Mouse (Mus musculus): Measurements from ENCODE around the gene Trpm6. TPM values are rescaled to one million over a fixed set of nuclear protein-coding genes. Genes with fewer than 3 reads are reported as not detected.
A peak's percentile ranks its signal among the peaks of the same experiment; 100 is the strongest.

Trpm6 gene
- total and polyA plus RNA-seq, 3 experiments: 0.05 to 0.16 (median 0.14) TPM

- no peaks in the 10 kb centered on the region for H3K36me3 ChIP-seq (ENCODE audit: control insufficient read depth, insufficient read depth, low read length)
- H3K4me3 ChIP-seq: no peak overlapping the region
- H3K79me2 ChIP-seq (replicated peaks; ENCODE audit: control insufficient read depth, insufficient read depth, low read length): no peaks in the 10 kb centered on the region
- no peaks in the 10 kb centered on the region for H3K27me3 ChIP-seq (ENCODE audit: control insufficient read depth, insufficient read depth, low read length)
- no peak for DNase-seq
- intact Hi-C loops (cut with DNase I): no loop called here
- no peaks in the 10 kb centered on the region for H3K4me1 ChIP-seq (ENCODE audit: control insufficient read depth, insufficient read depth, low read length)
- H3K27ac ChIP-seq: no peak overlapping the region
- no peak overlapping the region for H3K9ac ChIP-seq (ENCODE audit: low read depth, low read length)
- TF ChIP-seq CTCF (IDR thresholded peaks at IDR 0.05): no peak
- WGBS: 48% methylated on average over 11 of the region's 11 CpGs
Measured at GRCm38 (mm10) chr19:18887646-18888407, 138.0 kb downstream of the Trpm6 start.

GRCm38 (mm10) chr19:18888491-18889116 is 138.8 kb downstream of the Trpm6 start:
- H3K4me1 ChIP-seq (ENCODE audit: control insufficient read depth, insufficient read depth, low read length): no peaks in the 10 kb centered on the region
- no peak for DNase-seq
- H3K9ac ChIP-seq (ENCODE audit: low read depth, low read length): no peak overlapping the region
- no peaks in the 10 kb centered on the region for H3K27me3 ChIP-seq (ENCODE audit: control insufficient read depth, insufficient read depth, low read length)
- TF ChIP-seq POLR2A (IDR thresholded peaks at IDR 0.05; ENCODE audit: insufficient read depth, low read depth, low read length) (no peak), CTCF (IDR thresholded peaks at IDR 0.05) (no peak), EP300 (IDR thresholded peaks at IDR 0.05; ENCODE audit: insufficient read depth, low read depth, low read length) (no peak)
- no peak overlapping the region for H3K27ac ChIP-seq
- H3K36me3 ChIP-seq (ENCODE audit: control insufficient read depth, insufficient read depth, low read length): no peaks in the 10 kb centered on the region
- H3K4me3 ChIP-seq: no peak overlapping the region
- intact Hi-C loops (cut with DNase I): no loop called here
- 42% methylated on average over 13 of the region's 13 CpGs for WGBS
- H3K79me2 ChIP-seq (replicated peaks; ENCODE audit: control insufficient read depth, insufficient read depth, low read length): no peaks in the 10 kb centered on the region

GRCm38 (mm10) chr19:18889117-18889627 is 139.4 kb downstream of the Trpm6 start:
- Histone ChIP-seq H3K36me3 (ENCODE audit: control insufficient read depth, insufficient read depth, low read length) (no peaks in the 10 kb centered on the region), H3K27ac (no peak overlapping the region), H3K79me2 (replicated peaks; ENCODE audit: control insufficient read depth, insufficient read depth, low read length) (no peaks in the 10 kb centered on the region), H3K4me1 (ENCODE audit: control insufficient read depth, insufficient read depth, low read length) (no peaks in the 10 kb centered on the region), H3K4me3 (peak overlapping the region; percentile 2; the same call in 1 of the 2 replicates), H3K9ac (ENCODE audit: low read depth, low read length) (no peak overlapping the region), H3K27me3 (ENCODE audit: control insufficient read depth, insufficient read depth, low read length) (no peaks in the 10 kb centered on the region)
- intact Hi-C loops (cut with DNase I): no loop called here
- 19% methylated on average over 11 of the region's 11 CpGs for WGBS
- DNase-seq: no peak
- TF ChIP-seq EP300 (IDR thresholded peaks at IDR 0.05; ENCODE audit: insufficient read depth, low read depth, low read length) (no peak), POLR2A (IDR thresholded peaks at IDR 0.05; ENCODE audit: insufficient read depth, low read depth, low read length) (no peak), CTCF (IDR thresholded peaks at IDR 0.05) (no peak)

- TF ChIP-seq POLR2A (IDR thresholded peaks at IDR 0.05; ENCODE audit: insufficient read depth, low read depth, low read length): no peak
- no peak for TF ChIP-seq CTCF (IDR thresholded peaks at IDR 0.05)
- no peak for TF ChIP-seq EP300 (IDR thresholded peaks at IDR 0.05; ENCODE audit: insufficient read depth, low read depth, low read length)
- no peaks in the 10 kb centered on the region for H3K4me1 ChIP-seq (ENCODE audit: control insufficient read depth, insufficient read depth, low read length)
- H3K36me3 ChIP-seq (ENCODE audit: control insufficient read depth, insufficient read depth, low read length): no peaks in the 10 kb centered on the region
- intact Hi-C loops (cut with DNase I): no loop called here
- H3K9ac ChIP-seq (ENCODE audit: low read depth, low read length): no peak overlapping the region
- 89% methylated on average over 1 of the region's 1 CpGs for WGBS
- H3K27me3 ChIP-seq (ENCODE audit: control insufficient read depth, insufficient read depth, low read length): no peaks in the 10 kb centered on the region
- DNase-seq: no peak
- H3K4me3 ChIP-seq: no peak overlapping the region
- no peak overlapping the region for H3K27ac ChIP-seq
- H3K79me2 ChIP-seq (replicated peaks; ENCODE audit: control insufficient read depth, insufficient read depth, low read length): no peaks in the 10 kb centered on the region
Measured at GRCm38 (mm10) chr19:18889632-18890031, 139.8 kb downstream of the Trpm6 start.

- Histone ChIP-seq H3K27me3 (ENCODE audit: control insufficient read depth, insufficient read depth, low read length) (no peaks in the 10 kb centered on the region), H3K4me1 (ENCODE audit: control insufficient read depth, insufficient read depth, low read length) (no peaks in the 10 kb centered on the region), H3K9ac (ENCODE audit: low read depth, low read length) (no peak overlapping the region), H3K36me3 (ENCODE audit: control insufficient read depth, insufficient read depth, low read length) (no peaks in the 10 kb centered on the region), H3K4me3 (no peak overlapping the region), H3K79me2 (replicated peaks; ENCODE audit: control insufficient read depth, insufficient read depth, low read length) (no peaks in the 10 kb centered on the region), H3K27ac (no peak overlapping the region)
- WGBS: 55% methylated on average over 4 of the region's 4 CpGs
- intact Hi-C loops (cut with DNase I): no loop called here
- TF ChIP-seq CTCF (IDR thresholded peaks at IDR 0.05) (no peak), POLR2A (IDR thresholded peaks at IDR 0.05; ENCODE audit: insufficient read depth, low read depth, low read length) (no peak), EP300 (IDR thresholded peaks at IDR 0.05; ENCODE audit: insufficient read depth, low read depth, low read length) (no peak)
- no peak for DNase-seq
Measured at GRCm38 (mm10) chr19:18890216-18890615, 140.4 kb downstream of the Trpm6 start.

- Histone ChIP-seq H3K27me3 (ENCODE audit: control insufficient read depth, insufficient read depth, low read length) (no peaks in the 10 kb centered on the region), H3K9ac (ENCODE audit: low read depth, low read length) (no peak overlapping the region), H3K4me1 (ENCODE audit: control insufficient read depth, insufficient read depth, low read length) (no peaks in the 10 kb centered on the region), H3K4me3 (no peak overlapping the region), H3K27ac (no peak overlapping the region), H3K79me2 (replicated peaks; ENCODE audit: control insufficient read depth, insufficient read depth, low read length) (no peaks in the 10 kb centered on the region), H3K36me3 (ENCODE audit: control insufficient read depth, insufficient read depth, low read length) (no peaks in the 10 kb centered on the region)
- no peak for DNase-seq
- TF ChIP-seq POLR2A (IDR thresholded peaks at IDR 0.05; ENCODE audit: insufficient read depth, low read depth, low read length): no peak
- no peak for TF ChIP-seq EP300 (IDR thresholded peaks at IDR 0.05; ENCODE audit: insufficient read depth, low read depth, low read length)
- no peak for TF ChIP-seq CTCF (IDR thresholded peaks at IDR 0.05)
- intact Hi-C loops (cut with DNase I): no loop called here
Measured at GRCm38 (mm10) chr19:18898238-18898637, 148.5 kb downstream of the Trpm6 start.

Data from heart, adult 2 months (tissue).